Mouse (Mus musculus) kidney, postnatal 14 days (tissue): ENCODE data around the gene Rtf2.

Experiments
- DNase-seq: peaks from one replicate; pipeline ENCODE4 v3.0.0; 2022; ENCODE audit warnings: mixed read lengths

Gene Rtf2

DNA sequence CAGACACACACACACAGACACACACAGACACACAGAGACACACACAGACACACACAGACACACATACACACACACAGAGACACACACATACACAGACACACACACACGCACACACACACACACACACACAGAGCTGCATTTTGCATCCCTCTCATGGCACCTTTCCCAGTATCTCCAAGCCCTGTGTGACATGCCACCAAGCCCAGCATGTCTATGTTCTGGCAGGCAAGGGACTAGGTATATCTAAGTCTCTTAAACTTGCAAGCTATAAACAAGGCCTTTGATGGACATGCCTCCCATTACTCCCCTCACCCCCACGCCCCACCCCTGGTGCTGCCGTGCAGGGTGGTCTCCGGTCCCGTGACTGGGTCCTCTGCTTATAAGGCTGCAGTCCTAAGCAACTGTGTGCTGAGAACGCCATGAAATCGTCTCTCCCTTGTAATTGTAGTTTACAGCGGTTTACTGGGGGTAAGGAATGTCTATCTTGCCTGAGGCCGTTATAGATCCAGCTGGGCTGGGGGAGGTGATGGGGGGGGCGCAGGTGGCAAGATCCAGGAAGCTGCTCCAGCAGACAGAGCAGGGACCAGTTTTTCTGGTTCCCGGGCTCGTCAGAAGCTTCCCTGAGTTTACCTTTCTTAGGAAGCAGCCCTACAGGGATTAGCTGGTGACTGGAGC, 44.5 kb downstream of the Rtf2 start:
- DNase-seq, result no peak

DNA sequence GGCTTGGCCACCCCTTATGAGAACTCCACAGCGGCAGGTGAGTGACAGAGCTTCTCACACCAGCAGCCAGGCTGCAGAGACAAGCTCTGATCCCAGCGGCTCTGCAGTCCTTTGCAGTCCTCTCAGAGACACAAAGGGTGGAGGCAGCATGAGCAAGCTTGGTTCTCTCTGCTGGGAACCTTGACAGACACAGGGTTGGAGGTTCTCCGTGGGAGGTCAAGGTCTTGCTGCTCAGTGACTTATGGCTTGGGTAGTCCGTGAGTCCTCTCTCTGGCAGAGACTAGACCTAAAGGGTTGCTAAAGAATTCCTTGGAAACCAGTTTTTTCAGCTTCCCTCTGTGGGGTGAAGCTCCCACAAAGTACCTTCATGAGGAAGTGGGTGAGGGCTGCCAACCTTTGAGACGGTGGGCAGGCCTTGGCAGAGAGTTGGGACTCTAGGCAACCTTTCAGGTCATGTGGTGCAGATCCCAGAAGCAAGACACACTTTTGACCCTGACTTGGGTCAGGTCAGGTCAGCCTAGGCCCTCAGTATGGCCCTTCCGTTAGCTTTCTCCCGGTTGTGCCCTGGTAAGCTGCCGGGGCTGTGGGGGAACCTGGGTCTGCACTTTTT, 56.5 kb downstream of the Rtf2 start:
- DNase-seq, result no peak

DNA sequence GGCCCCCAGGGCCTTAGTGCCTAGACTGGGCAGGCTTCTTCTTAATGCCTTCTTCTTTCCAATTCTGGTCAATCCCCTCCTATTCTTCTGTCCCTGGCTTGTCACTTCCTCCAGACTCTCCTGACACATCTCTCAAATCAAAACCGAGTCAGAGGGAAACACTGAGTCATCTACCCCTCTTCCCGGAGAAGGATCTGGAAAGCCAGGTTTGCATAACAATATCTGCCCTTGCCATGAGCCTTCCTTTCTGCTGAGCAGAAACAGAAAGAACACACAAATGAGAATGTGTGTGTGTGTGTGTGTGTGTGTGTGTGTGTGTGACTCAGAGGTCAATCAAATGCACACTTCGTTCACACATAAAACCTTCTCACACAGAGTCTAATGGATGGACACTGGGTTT, 58.5 kb downstream of the Rtf2 start:
- DNase-seq, result no peak

DNA sequence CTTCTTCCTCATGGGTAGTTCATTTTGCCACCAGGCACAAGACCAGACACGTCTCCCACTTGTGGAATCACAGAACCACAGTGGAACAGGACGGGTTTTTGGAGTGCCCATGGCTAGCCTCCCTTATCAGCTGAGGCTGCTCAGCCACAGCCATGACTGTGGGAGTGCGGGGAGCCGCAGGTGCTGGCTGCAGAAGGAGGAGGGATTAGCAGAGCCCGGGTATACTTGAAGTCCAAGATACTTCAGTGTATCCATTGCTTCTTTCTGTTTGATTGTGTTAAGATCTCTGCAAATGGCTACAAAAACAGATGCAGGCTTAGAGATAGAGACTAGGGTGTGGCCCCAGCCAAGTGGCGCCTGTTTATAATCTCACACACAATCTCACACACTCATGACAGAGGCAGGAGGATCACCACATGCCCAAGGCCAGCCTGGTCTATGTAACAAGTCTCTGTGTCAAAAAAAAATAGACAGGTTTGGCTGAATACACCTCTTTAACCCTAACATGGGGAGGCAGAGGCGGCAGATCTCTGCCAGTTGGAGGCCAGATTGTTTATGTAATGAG, 60.5 kb downstream of the Rtf2 start:
- no peak for DNase-seq

DNA sequence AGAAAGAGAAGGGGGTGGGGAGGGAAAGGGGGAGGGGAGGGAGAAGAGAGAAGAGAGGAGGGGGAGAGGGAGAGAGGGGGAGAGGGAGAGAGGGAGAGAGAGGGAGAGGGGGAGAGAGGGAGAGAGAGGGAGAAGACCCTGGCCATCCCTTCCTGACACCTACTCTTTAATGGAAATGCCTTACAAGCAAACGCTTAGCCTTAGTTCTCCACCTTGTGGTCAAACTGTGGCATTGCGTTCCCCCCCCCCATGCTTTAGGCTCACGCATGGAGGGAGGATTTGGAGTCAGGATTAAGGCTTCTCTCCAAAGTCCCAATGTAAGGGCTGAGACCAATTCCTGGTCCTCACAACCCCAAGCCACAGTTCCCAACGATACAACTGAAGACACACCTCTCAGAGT, 61.0 kb downstream of the Rtf2 start:
- DNase-seq, result peak; percentile 15

DNA sequence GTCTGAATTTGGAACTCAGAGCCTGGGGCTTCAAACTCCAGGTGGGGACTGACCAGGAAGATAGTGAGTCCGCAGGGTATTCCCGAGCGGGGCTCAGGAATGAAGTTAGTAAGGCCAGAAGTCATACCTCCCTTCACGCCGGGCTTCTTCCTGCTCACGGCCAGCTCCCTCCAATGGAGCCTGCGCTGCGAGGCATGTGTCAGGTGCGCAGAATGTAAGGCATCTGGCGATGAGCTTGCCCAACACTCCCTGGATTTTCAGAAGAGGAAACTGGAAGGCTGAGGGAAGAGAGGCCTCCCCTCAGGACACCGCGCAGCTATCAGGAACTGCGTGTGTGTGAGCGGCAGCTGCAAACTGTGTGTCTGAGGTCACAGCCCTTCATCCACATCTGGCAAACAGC, 61.8 kb downstream of the Rtf2 start:
- DNase-seq, result no peak

DNA sequence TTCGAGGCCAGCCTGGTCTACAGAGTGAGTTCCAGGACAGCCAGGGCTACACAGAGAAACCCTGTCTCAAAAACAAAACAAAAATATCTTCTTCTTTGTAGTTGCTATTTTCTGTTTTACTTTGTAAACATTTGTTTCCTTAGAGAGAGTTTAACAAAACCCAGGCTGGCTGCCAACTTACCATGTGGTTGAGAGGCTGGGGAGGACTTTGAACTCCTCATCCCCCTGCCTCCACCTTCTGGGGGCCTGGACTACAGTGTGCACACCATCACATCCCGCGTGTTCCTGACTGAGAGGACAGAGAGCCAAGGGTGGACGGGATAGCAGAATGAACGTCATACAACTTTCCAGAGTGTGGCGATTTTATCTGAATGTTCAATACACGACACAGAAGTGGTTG, 65.8 kb downstream of the Rtf2 start:
- peak; percentile 45 for DNase-seq

DNA sequence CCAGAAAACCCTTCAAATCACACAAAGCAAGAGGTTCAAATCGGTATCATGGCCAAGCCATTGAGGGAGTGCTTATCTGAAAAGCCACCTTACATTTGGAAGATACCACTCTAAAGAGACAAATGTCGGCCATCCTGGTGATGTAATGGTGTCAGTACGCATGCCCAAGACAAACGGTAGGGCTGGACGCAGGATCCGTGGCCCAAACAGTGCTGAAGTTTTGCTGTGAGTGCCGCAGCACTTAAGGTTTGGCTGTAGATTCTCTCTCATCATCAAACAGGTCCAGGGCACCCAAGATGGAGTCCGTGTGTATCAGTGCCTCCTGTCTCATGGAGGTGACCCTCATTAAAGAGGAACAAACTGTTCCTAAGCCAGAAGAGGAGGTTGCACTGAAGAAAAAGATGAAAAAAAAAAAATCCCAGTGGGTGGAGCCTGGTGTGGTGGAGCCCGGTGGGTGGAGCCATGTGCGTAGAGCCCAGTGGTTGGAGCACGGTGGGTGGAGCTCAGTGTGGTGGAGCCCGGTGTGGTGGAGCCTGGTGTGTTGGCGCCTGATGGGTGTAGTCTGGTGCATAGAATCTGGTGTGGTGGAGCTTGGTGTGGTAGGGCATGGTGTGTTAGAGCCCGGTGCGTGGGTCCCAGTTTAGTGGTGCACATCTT, 69.8 kb downstream of the Rtf2 start:
- no peak for DNase-seq

DNA sequence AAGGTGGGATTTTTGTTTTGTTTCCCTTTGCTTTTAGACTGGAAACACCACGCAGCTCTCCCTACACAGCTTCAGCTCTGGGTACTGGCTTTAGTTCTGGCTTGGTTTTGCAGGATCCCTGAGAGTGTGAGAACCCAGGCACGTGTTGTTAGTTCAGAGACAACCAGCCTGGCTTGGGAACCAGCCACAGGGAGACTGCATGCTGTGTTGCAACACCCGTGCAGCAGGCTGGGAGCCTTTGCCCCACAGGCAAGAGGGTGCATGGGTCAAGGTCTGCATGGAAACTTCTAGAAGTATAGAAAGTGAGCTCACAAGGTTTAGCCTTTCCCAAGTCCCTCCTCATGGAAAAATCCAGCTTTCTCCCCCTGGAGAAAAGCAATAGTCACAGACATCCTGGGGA, 70.5 kb downstream of the Rtf2 start:
- DNase-seq, result no peak

DNA sequence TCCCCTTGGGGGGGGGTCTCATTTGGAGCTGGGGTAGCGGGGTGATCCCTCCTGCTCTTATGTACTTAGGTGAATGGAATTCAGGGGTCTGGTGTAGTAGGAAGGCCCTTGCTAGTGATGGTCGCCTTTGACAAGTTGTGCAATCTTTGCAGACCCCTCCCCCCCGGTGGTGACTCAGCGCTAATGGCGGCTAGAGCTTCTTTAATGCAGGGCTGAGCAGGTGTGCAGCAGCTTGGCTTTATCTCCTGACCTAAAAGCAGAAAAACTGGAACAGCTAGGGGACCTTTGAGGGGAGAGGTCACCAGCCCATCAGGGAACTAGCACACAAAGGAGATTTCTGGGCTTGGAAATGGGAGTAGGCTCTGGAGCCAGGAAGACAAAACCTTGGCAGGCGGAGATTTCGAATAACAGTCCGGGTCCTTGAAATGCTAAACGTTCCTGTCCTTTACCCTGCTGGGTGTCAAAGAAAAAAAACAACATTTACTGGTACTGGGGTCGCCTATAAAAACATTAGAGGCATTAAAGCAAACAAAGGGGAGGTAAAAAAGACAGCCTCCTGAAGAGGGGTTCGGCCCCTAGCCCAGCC, 76.1 kb downstream of the Rtf2 start:
- DNase-seq, result no peak
